Mouse (Mus musculus): ENCODE results near the gene Kctd11.

Gene Kctd11

GRCm38 (mm10) chr11:69912716-69913530 lies 31.7 kb upstream of the Kctd11 start:
- no peak for DNase-seq (ENCODE audit: low spot score in 2 of 2)

DNA sequence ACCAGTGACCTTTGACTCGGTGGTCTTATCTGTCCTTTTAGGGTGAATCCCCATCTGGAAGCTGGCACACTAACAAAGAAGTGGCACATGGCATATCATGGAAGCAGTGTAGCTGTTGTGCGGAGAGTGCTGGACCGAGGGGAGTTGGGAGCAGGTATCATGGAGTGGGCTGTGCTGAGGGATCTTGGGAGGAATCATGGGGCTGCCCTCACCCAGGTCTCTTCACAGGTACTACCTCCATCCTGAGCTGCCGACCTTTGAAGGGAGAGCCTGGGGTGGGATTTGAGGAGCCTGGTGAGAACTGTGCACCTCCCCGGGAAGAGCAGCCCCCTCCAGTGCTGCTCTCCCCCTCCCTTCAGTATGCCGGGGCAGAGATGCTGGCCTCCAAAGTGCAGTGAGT lies 30.5 kb upstream of the Kctd11 start:
- DNase-seq (ENCODE audit: low spot score in 2 of 2), result no peak

DNA sequence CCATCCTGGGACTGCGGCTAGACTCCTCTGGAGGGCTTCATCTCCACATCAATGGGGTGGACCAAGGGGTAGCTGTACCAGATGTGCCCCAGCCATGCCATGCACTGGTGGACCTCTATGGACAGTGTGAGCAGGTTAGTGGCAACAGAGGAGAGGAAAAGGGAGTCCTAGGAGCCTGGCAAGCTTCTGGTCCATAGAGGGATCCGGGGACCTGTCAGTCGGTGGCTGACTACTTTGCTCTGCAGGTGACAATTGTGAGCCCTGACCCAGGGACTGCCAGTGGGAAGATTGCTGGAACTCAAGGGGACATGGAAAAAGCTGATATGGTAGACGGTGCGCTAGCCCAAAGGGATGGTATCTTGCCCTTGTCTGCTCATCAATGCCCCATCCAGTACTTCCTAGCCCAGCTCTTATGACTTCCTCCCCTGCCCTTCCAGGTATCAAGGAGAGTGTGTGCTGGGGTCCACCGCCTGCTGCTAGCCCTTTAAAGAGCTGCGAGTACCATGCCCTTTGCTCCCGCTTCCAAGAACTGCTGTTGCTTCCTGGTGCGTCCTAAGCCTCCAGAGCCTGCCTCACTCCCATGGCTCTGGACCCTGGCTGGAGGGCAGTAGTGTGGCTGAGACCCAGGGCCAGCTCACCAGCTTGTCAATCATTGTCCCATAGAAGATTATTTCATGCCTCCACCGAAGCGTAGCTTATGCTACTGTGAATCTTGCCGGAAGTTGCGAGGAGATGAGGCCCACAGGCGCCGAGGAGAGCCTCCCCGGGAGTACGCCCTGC lies 29.8 kb upstream of the Kctd11 start:
- DNase-seq (ENCODE audit: low spot score in 2 of 2), result no peak

DNA sequence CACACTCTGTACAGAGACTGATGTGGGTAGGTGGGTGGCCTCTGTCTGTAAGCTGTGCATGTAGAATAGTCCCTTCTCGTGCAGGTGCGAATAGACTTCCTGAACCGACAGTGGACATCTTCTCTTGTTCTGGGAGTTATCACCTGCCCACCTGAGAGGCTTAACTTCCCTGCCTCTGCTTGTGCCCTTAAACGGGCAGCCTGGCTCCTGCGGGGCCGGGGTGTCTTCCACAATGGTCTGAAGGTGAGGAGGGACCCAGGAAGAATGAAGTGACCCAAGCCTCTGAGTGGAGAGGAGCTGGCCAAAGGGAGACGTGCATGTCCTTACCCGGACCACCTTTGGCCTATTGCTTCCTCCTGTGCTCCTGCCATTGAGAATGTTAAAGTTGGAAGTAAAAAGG lies 29.0 kb upstream of the Kctd11 start:
- no peak for DNase-seq (ENCODE audit: low spot score in 2 of 2)

GRCm38 (mm10) chr11:69909174-69909573 lies 28.0 kb upstream of the Kctd11 start:
- DNase-seq (ENCODE audit: low spot score in 2 of 2), result no peak

- DNase-seq (ENCODE audit: low spot score in 2 of 2), result no peak
Observed at GRCm38 (mm10) chr11:69908645-69909044, 27.4 kb upstream of the Kctd11 start.

GRCm38 (mm10) chr11:69904311-69904710 lies 23.1 kb upstream of the Kctd11 start:
- DNase-seq (ENCODE audit: low spot score in 2 of 2), result no peak

DNA sequence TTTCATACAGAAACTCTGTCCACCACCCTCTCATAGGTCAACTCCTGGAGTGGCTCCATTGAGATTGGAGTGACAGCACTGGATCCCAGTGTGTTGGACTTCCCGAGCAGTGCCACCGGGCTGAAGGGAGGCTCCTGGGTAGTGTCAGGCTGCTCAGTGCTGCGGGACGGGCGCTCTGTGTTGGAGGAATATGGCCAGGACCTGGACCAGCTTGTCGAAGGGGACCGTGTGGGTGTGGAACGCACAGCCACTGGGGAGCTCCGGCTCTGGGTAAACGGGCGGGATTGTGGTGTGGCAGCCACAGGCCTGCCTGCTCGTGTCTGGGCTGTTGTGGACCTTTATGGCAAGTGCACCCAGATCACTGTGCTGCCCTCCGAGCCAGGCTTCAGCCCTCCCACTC lies 21.8 kb upstream of the Kctd11 start:
- no peak for DNase-seq (ENCODE audit: low spot score in 2 of 2)

GRCm38 (mm10) chr11:69901993-69902392 lies 20.8 kb upstream of the Kctd11 start:
- no peak for DNase-seq (ENCODE audit: low spot score in 2 of 2)

DNA sequence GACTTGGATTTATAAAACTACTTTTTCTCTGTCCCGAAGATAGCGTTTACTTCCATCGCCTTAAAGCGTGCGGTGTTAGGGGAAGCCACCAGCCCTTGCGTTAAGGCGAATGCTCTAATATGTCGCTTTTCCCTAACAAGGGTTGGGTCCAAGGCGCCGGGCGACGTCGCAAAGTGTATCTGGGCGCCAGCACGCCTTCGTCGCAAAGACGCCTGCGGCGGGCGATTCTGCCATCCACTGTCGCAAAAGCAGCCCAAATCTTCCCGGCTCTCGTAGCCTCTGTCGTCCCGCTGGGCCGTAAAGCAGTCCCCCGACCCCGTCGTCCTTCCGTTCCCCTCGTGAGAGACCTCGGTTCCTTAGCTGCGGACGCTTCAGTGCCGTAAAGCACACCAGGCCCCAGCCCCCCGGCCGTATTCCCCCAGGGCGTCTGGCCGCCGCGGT lies 20.2 kb upstream of the Kctd11 start:
- DNase-seq (ENCODE audit: low spot score in 2 of 2), result peak; percentile 96 to 99

GRCm38 (mm10) chr11:69900471-69901405 lies 19.5 kb upstream of the Kctd11 start, which contains the start of the genes 2810408A11Rik and Neurl4:
Gene 2810408A11Rik, minus strand, starts transcription at chr11:69900987.
Gene Neurl4, plus strand, starts transcription at chr11:69901072.
- DNase-seq (ENCODE audit: low spot score in 2 of 2), result peak; percentile 85 to 87

- no peak for DNase-seq (ENCODE audit: low spot score in 2 of 2)
Observed at GRCm38 (mm10) chr11:69899870-69900269, 18.7 kb upstream of the Kctd11 start.

- no peak for DNase-seq (ENCODE audit: low spot score in 2 of 2)
Observed at GRCm38 (mm10) chr11:69895291-69895690, 14.1 kb upstream of the Kctd11 start, which contains the start of gene Acap1. Gene Acap1, minus strand, starts transcription at chr11:69895539.

- DNase-seq (ENCODE audit: low spot score in 2 of 2), result no peak
Observed at GRCm38 (mm10) chr11:69894671-69895070, 13.5 kb upstream of the Kctd11 start.

DNA sequence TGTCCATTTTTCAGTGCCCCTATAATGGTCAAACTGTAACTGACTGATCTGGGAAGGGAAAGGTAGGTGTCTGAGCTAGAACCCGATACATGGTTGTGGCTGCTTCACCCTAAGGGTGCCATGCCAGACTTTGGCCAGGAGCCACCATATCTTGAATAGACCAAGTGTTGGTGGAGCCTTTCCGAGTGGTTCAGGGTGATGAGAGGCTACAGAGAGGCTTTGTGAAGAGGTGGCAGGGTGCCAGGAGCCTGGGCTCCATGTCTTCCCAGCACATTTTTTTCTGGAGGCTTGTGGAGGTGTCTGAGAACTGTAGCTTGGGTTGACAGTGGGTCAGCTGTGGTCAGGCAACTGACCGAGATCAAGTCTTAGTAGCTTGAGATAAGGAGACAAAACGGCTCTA lies 10.3 kb upstream of the Kctd11 start:
- DNase-seq (ENCODE audit: low spot score in 2 of 2), result no peak

GRCm38 (mm10) chr11:69886907-69887635 lies 5.9 kb upstream of the Kctd11 start:
- no peak for DNase-seq (ENCODE audit: low spot score in 2 of 2)

DNA sequence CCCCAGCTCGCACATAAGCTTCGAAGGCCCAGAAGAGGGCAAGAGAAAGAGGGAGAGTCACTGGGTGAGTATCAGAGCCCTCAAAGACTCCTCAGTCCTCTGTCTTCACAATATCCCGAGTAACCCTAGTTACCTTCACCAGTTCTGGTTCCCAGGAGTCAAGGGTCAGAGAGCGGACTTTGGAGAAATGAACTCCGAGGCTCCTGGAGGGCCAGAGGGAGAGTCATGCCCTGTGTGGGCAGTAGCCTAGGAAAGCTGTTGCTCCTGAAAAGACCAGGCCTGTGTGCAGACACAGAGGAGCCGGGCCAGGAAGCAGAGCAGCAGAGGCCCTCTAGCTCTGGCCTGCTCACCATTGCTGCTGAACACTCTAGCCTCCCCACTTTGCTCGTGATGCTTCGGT lies 3.5 kb upstream of the Kctd11 start:
- DNase-seq (ENCODE audit: low spot score in 2 of 2), result no peak

DNA sequence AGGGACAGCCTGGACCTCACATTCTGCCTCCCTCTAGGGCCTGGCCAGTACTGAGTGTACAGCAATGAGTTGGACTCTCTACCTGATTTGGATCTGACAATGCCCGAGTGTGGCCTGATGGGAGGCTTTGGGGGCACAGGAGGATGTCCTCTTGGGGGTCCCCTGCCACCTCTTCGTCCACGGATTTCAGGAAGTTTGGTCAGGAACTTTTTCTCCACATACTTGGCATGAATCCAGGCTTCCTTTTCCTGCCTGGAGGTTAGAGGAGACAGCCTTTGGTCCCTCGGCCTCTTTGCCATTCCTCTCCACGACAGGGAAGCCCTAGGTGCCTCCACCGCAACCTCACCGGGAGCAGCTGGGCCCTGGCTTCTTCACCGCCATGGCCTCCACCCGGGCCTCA lies 3.0 kb upstream of the Kctd11 start:
- no peak for DNase-seq (ENCODE audit: low spot score in 2 of 2)

- no peak for DNase-seq (ENCODE audit: low spot score in 2 of 2)
Observed at GRCm38 (mm10) chr11:69883527-69884151, 2.4 kb upstream of the Kctd11 start.

DNA sequence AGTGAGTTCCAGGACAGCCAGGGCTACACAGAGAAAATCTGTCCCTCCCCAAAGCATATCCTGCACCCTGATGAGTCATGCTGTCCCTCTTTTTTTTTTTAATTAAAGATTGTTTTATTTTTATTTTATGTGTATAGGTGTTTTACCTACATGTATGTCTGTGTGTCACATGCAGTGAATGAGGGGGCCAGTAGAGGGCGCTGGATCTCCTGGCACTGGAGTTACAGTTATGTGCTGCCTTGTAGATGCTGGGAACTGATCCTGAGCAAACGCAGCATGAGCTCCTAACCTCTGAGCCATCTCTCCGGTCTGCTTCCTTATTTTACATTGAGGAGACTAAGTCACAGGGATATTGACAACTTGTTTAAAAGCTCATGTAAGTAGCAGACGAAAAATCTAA lies 1.9 kb upstream of the Kctd11 start:
- peak in 1 of 2 experiments; percentile 23 for DNase-seq (ENCODE audit: low spot score in 2 of 2)

Data from frontal cortex, postnatal 36 days (tissue).